Mouse (Mus musculus): ENCODE data around the gene Atf5. TPM values are rescaled to one million over a fixed set of nuclear protein-coding genes. Genes with fewer than 3 reads are reported as not detected.
A peak's percentile ranks its signal among the peaks of the same experiment; 100 is the strongest.

Gene Atf5
- polyA plus RNA-seq, 1 experiment from 2014 or later: 2.5 TPM

DNA sequence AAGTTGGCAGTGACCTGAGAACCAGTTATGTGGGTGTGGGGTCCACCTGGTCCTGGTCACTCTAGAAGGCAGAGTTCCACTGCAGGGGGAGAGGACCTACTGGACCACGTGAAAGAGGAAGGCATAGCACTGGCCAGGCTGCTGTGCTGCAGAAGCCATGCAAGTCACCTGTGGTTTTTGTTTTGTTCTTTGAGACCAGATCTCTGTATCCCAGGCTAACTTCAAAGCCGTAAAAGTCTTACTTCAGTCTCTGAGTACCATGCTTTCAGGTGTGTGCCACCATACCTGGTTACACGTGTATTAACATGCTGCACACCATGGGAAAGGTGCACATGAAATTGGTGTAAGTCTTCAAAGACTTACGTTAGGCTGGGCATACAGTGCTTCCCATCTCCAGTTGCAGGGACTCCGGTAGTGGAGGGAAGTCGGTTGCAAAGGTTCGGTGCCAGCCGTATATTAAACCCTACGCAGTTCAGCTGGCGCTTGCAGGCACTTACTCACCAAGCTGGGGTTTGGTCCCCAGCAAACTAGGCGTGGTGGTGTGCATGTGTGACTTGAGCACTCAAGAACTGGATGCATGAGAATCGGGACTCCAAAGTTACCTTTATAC, 35.3 kb upstream of the Atf5 start:
- Histone ChIP-seq H3K9ac (ENCODE audit: low read depth, low read length) (no peak overlapping the region), H3K9me3 (replicated peaks; ENCODE audit: control insufficient read depth, low read length, poor library complexity, severe bottlenecking) (no peaks in the 10 kb centered on the region), H3K36me3 (ENCODE audit: control insufficient read depth, insufficient read depth, low read length) (peaks cover 6% of the 10 kb centered on the region; the same call in 1 of the 2 replicates), H3K27me3 (ENCODE audit: control insufficient read depth, insufficient read depth, low read depth, low read length) (no peaks in the 10 kb centered on the region), H3K4me3 (ENCODE audit: low read depth, low read length) (no peak overlapping the region), H3K27ac (ENCODE audit: low read length) (no peak overlapping the region), H3K4me2 (ENCODE audit: low read length) (no peak overlapping the region), H3K4me1 (ENCODE audit: control insufficient read depth, insufficient read depth, low read length) (peaks cover 35% of the 10 kb centered on the region)
- WGBS: 96% methylated on average over 12 of the region's 12 CpGs
- no peak for ATAC-seq

DNA sequence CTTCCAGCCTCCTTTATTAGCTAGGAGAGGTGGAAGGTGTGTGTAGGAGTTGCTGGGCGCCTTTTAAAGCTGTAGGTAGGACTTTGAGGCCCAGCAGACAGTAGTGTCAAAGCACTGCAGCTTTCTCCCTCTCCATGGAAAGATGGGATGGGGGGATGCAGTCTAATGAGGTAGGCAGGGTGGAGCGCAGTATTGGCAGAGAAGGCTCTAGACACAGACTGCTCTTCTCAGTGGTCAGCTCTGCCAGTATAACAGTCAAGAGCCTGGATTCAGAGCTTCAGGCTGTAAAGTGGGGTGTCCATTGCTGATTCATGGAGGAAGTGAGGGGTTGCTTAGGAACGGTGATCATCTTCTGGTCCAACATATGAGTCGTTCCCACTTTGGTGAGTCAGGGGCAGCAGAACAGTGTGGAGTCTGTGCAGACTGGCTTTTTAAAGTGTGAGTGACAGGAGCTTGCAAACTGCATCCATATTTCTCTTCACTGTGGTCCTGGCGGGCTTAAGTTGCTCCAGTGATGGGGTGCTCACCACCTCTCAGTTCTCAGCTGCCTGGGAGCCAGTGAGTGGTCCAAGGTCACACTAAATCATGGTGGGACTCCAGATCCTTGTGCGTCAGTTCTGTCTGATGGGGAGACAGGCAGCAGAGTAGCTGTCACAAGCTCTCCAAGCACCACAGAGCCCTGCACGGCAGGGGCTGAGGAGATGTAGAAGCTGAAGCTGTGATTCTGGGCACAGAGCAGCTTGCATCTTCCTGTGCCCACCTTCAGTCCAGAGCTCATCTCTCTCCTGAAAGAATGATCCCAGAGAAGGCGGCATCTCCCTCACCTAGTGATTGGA, 34.5 kb upstream of the Atf5 start:
- H3K4me2 ChIP-seq (ENCODE audit: low read length): peak overlapping the region; percentile 90
- peaks cover 10% of the 10 kb centered on the region for H3K36me3 ChIP-seq (ENCODE audit: control insufficient read depth, insufficient read depth, low read length)
- H3K9ac ChIP-seq (ENCODE audit: low read depth, low read length): peak overlapping the region; percentile 73
- H3K4me1 ChIP-seq (ENCODE audit: control insufficient read depth, insufficient read depth, low read length): peaks cover 31% of the 10 kb centered on the region
- WGBS: 82% methylated on average over 8 of the region's 8 CpGs
- H3K27ac ChIP-seq (ENCODE audit: low read length): peak overlapping the region; percentile 98
- H3K9me3 ChIP-seq (replicated peaks; ENCODE audit: control insufficient read depth, low read length, poor library complexity, severe bottlenecking): no peaks in the 10 kb centered on the region
- H3K4me3 ChIP-seq (ENCODE audit: low read depth, low read length): peak overlapping the region; percentile 57
- ATAC-seq: no peak
- no peaks in the 10 kb centered on the region for H3K27me3 ChIP-seq (ENCODE audit: control insufficient read depth, insufficient read depth, low read depth, low read length)

DNA sequence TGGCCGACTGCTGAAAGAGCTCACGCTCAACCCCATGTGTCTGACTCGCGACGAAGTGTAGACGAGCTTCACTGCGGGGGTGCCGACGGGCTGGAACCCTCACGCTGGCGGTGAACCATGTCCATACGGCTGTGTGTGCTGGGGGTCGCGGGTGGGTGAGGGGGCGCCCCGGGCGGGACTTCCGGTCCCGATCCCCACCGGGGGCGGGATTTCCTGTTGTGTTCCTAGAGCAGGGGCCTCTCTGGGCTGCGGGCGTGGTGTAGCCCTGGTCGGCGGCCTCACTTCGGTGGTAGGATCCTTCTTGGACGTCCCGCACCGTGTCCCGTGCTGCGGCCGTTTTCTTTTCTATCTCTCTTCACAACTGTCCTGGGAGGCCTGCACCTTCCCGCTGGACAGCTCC, 33.7 kb upstream of the Atf5 start:
- peak overlapping the region; percentile 73 for H3K9ac ChIP-seq (ENCODE audit: low read depth, low read length)
- H3K4me3 ChIP-seq (ENCODE audit: low read depth, low read length): peak overlapping the region; percentile 57
- H3K27me3 ChIP-seq (ENCODE audit: control insufficient read depth, insufficient read depth, low read depth, low read length): no peaks in the 10 kb centered on the region
- peak overlapping the region; percentile 98 for H3K27ac ChIP-seq (ENCODE audit: low read length)
- peak; percentile 25 for ATAC-seq
- no peaks in the 10 kb centered on the region for H3K9me3 ChIP-seq (replicated peaks; ENCODE audit: control insufficient read depth, low read length, poor library complexity, severe bottlenecking)
- peak overlapping the region; percentile 90 for H3K4me2 ChIP-seq (ENCODE audit: low read length)
- peaks cover 18% of the 10 kb centered on the region for H3K36me3 ChIP-seq (ENCODE audit: control insufficient read depth, insufficient read depth, low read length)
- under 1% methylated on average over 33 of the region's 33 CpGs for WGBS
- H3K4me1 ChIP-seq (ENCODE audit: control insufficient read depth, insufficient read depth, low read length): peaks cover 31% of the 10 kb centered on the region

DNA sequence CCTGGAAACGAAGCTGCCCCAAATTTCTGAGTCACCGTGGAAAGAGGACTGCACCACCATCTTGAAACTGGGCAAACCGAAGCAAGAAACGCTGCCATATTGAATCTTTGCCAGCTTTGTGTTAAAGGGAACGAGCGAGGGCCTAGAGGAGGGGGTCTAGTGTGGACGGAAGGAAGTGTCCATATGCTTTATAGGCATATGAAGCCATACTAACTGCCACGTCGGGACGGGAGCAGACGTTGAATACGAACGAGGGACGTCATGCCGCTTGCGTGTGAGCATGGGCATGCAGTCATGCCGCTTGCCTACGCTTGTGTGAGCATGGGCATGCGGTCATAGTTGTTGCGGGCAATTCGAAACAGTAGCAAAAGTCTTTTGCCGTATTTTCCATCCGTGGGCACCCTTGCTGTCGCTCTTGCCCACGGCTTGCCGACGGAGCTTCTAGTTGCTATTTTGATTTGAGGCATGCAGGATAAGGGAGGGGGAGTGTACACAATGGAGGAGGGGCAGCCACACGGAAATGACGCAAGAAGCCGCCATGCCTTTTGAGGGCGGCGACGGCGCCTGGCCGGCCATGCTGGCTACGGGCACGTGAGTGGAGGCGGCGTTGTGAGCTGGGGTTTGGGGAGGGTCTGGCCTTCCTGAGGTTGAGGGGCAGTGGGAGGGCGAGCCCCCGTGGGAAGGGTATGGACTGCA, 33.1 kb upstream of the Atf5 start:
- peak; percentile 85 for ATAC-seq
- H3K9ac ChIP-seq (ENCODE audit: low read depth, low read length): peak overlapping the region; percentile 73
- WGBS: under 1% methylated on average over 41 of the region's 41 CpGs
- no peaks in the 10 kb centered on the region for H3K27me3 ChIP-seq (ENCODE audit: control insufficient read depth, insufficient read depth, low read depth, low read length)
- H3K4me1 ChIP-seq (ENCODE audit: control insufficient read depth, insufficient read depth, low read length): peaks cover 26% of the 10 kb centered on the region
- peaks cover 23% of the 10 kb centered on the region for H3K36me3 ChIP-seq (ENCODE audit: control insufficient read depth, insufficient read depth, low read length)
- peak overlapping the region; percentile 90 for H3K4me2 ChIP-seq (ENCODE audit: low read length)
- H3K4me3 ChIP-seq (ENCODE audit: low read depth, low read length): peak overlapping the region; percentile 57
- H3K27ac ChIP-seq (ENCODE audit: low read length): peak overlapping the region; percentile 98
- no peaks in the 10 kb centered on the region for H3K9me3 ChIP-seq (replicated peaks; ENCODE audit: control insufficient read depth, low read length, poor library complexity, severe bottlenecking)

DNA sequence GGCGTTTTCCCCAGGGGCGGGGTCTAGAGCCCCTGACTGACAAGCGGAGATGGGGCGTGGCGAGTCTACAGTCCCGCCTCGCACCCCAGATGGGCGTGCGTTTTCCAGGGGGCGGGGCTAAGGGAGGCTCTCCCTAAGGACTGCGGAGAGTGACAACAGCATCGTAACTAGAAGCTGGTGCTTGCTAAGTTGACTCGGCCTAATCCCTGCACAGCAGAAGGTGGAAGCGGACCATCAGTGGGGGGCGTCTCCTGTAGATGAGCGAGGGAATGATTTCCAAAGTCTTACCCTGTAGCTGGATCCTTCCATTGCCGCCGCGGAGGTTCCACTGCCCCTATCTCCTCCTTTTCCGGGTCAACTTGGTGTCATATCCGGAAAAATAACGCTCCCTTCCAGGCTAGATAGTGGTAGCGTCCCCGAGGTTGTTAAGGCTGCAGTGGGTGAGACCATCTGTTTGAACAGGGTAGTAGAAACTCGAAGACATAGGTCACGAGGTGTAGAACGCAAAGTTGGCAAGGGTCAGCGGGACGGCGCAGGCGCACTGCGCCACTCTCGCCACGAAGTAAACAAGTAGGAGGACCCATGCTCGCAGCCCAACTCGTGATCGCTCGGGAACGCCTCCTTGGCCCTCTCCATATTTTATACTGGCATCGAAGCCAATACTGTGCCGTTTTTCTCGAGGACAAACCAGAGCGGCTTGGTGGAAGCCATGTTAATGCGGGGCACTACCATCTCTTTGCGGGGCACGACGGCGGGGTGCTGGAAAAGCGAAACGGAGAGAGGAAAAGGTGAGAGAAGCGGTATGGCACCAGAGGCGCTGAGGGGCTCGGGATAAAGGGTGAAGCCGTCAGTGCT, 32.3 kb upstream of the Atf5 start, which contains the start of the genes Akt1s1 and Tbc1d17:
Akt1s1 (plus strand) TSS at position 431 of the 855 bp plus-strand sequence.
Tbc1d17 (minus strand) TSS at position 519 of the 855 bp plus-strand sequence.
- H3K36me3 ChIP-seq (ENCODE audit: control insufficient read depth, insufficient read depth, low read length): peaks cover 30% of the 10 kb centered on the region
- H3K9ac ChIP-seq (ENCODE audit: low read depth, low read length): peak within 1 kb of the TSS; percentile 73
- H3K9me3 ChIP-seq (replicated peaks; ENCODE audit: control insufficient read depth, low read length, poor library complexity, severe bottlenecking): no peaks in the 10 kb centered on the region
- no peaks in the 10 kb centered on the region for H3K27me3 ChIP-seq (ENCODE audit: control insufficient read depth, insufficient read depth, low read depth, low read length)
- WGBS: under 1% methylated on average over 54 of the region's 54 CpGs
- H3K4me3 ChIP-seq (ENCODE audit: low read depth, low read length): peak within 1 kb of the TSS; percentile 57
- H3K27ac ChIP-seq (ENCODE audit: low read length): peak within 1 kb of the TSS; percentile 98
- peak within 1 kb of the TSS; percentile 90 for H3K4me2 ChIP-seq (ENCODE audit: low read length)
- peaks cover 21% of the 10 kb centered on the region for H3K4me1 ChIP-seq (ENCODE audit: control insufficient read depth, insufficient read depth, low read length)
- peak; percentile 90 for ATAC-seq

DNA sequence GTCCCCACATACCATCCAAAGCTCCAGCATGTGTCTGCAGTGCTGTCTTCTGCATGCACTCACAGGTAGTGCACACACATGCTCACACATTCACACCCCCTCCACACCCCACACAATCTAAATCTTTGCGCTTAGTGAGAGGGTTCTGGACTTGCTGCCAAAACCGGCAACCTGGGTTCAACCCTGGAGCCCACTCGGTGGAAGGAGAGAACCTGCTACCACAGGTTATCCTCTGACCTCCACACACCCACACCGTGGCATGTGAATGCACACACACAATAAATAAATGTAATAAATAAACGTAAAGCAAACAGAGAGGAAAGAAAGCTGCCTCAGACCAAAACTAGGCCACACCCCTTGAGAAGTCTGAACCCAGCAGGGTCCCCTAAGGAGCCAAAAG, 31.3 kb upstream of the Atf5 start:
- Histone ChIP-seq H3K9me3 (replicated peaks; ENCODE audit: control insufficient read depth, low read length, poor library complexity, severe bottlenecking) (no peaks in the 10 kb centered on the region), H3K4me1 (ENCODE audit: control insufficient read depth, insufficient read depth, low read length) (peaks cover 20% of the 10 kb centered on the region), H3K4me3 (ENCODE audit: low read depth, low read length) (peak overlapping the region; percentile 57), H3K27me3 (ENCODE audit: control insufficient read depth, insufficient read depth, low read depth, low read length) (no peaks in the 10 kb centered on the region), H3K4me2 (ENCODE audit: low read length) (peak overlapping the region; percentile 67), H3K36me3 (ENCODE audit: control insufficient read depth, insufficient read depth, low read length) (peaks cover 36% of the 10 kb centered on the region), H3K9ac (ENCODE audit: low read depth, low read length) (peak overlapping the region; percentile 56), H3K27ac (ENCODE audit: low read length) (no peak overlapping the region; the same call in 1 of the 2 replicates)
- ATAC-seq: no peak
- 83% methylated on average over 5 of the region's 5 CpGs for WGBS

DNA sequence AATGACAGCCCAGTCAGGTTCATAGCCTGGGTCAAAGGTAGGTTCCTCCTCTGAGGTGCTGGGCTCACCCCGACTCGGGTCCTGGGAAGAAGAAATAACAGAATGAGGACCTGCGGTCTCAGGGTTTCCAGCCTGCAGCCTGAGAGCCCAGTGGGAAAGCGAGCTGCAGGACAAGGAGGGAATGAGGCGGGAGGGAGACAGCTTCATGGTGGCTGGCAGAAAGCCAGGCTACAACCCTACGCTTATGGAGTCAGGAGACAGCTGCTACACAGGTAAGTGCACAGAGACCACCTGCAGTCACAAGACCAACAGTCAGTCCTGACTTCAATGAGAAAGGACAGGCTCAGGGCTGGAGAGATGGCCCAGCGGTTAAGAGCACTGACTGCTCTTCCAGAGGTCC, 30.3 kb upstream of the Atf5 start:
- Histone ChIP-seq H3K36me3 (ENCODE audit: control insufficient read depth, insufficient read depth, low read length) (peaks cover 39% of the 10 kb centered on the region), H3K27ac (ENCODE audit: low read length) (no peak overlapping the region), H3K9ac (ENCODE audit: low read depth, low read length) (no peak overlapping the region), H3K27me3 (ENCODE audit: control insufficient read depth, insufficient read depth, low read depth, low read length) (no peaks in the 10 kb centered on the region; the same call in 1 of the 2 replicates), H3K4me1 (ENCODE audit: control insufficient read depth, insufficient read depth, low read length) (peaks cover 20% of the 10 kb centered on the region), H3K4me2 (ENCODE audit: low read length) (no peak overlapping the region), H3K9me3 (replicated peaks; ENCODE audit: control insufficient read depth, low read length, poor library complexity, severe bottlenecking) (no peaks in the 10 kb centered on the region), H3K4me3 (ENCODE audit: low read depth, low read length) (no peak overlapping the region)
- no peak for ATAC-seq
- WGBS: 96% methylated on average over 7 of the region's 7 CpGs

DNA sequence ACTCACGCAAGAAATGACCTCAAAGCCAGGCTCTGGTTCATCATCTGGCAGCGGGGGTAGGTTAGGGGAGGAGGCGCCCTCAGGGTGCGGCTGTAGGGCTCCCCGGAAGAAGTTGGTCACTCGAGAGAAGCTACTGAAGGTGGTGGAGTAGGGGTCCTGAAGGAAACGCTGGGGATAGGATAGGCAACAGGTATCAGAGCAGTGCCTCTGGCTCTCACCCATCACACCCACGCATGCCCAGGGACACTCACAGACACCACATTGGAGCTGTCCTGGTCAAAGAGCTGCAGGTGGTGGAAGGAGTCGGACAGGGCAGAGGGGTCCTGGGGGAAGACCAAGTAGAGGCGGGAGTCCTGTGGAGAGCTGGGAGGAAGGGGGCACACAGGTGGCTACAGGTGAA, 28.5 kb upstream of the Atf5 start:
- Histone ChIP-seq H3K27ac (ENCODE audit: low read length) (no peak overlapping the region), H3K4me3 (ENCODE audit: low read depth, low read length) (no peak overlapping the region), H3K9ac (ENCODE audit: low read depth, low read length) (no peak overlapping the region), H3K36me3 (ENCODE audit: control insufficient read depth, insufficient read depth, low read length) (peaks cover 49% of the 10 kb centered on the region), H3K27me3 (ENCODE audit: control insufficient read depth, insufficient read depth, low read depth, low read length) (peaks cover 8% of the 10 kb centered on the region), H3K9me3 (replicated peaks; ENCODE audit: control insufficient read depth, low read length, poor library complexity, severe bottlenecking) (no peaks in the 10 kb centered on the region), H3K4me2 (ENCODE audit: low read length) (no peak overlapping the region), H3K4me1 (ENCODE audit: control insufficient read depth, insufficient read depth, low read length) (peaks cover 13% of the 10 kb centered on the region)
- ATAC-seq: no peak
- 92% methylated on average over 10 of the region's 10 CpGs for WGBS
